Mouse (Mus musculus) embryonic facial prominence, embryonic 12.5 days (tissue): Measurements from ENCODE around the gene 2010111I01Rik. TPM values are rescaled to one million over a fixed set of nuclear protein-coding genes. Genes with fewer than 3 reads are reported as not detected.

Experiments used
- ATAC-seq: fragments of 200-750 bp; cut with Nextera tagmentation; 2 replicates; pipeline ENCODE4 v1.8.0; 2017; ENCODE audit not compliant: insufficient number of reproducible peaks, insufficient read depth, low FRiP score, low TSS enrichment
- H3K27ac ChIP-seq: fragments of 300-500 bp; sonication (generic); 2 replicates; pipeline ENCODE4 v1.5.1; 2016; ENCODE audit warnings: mild to moderate bottlenecking
- H3K27me3 ChIP-seq: fragments of 300-500 bp; sonication (generic); 2 replicates; pipeline ENCODE4 v1.6.1; 2016; ENCODE audit warnings: mild to moderate bottlenecking, moderate library complexity
- H3K36me3 ChIP-seq: fragments of 300-500 bp; sonication (generic); 2 replicates; pipeline ENCODE4 v1.6.1; 2016; ENCODE audit warnings: mild to moderate bottlenecking
- H3K4me1 ChIP-seq: fragments of 300-500 bp; sonication (generic); 2 replicates; pipeline ENCODE4 v1.6.1; 2016
- H3K4me2 ChIP-seq: fragments of 300-500 bp; sonication (generic); replicated peaks from 2 replicates; pipeline ENCODE4 v1.6.1; 2016; ENCODE audit warnings: mild to moderate bottlenecking, moderate library complexity
- H3K4me3 ChIP-seq: fragments of 300-500 bp; sonication (generic); 2 replicates; pipeline ENCODE4 v1.5.1; 2016; ENCODE audit warnings: mild to moderate bottlenecking
- H3K9ac ChIP-seq: fragments of 300-500 bp; sonication (generic); 2 replicates; pipeline ENCODE4 v1.6.1; 2016; ENCODE audit warnings: mild to moderate bottlenecking, moderate library complexity
- H3K9me3 ChIP-seq: fragments of 300-500 bp; sonication (generic); 2 replicates; pipeline ENCODE4 v1.6.1; 2016; ENCODE audit warnings: mild to moderate bottlenecking, moderate library complexity
- WGBS: fragments of 180-500 bp; shearing (Covaris S2); methylation state at CpG from one replicate; pipeline ENCODE4 v1.1.7; 2016; 5-methylcytosine and 5-hydroxymethylcytosine counted together
- polyA plus RNA-seq: library from polyadenylated mRNA; unstranded; fragments of >200 nt; fragmentation: Nextera tagmentation; extraction: Ambion mirVana; gene quantifications from 2 replicates; pipeline ENCODE4 v1.2.1, GENCODE M21; 2016

Gene 2010111I01Rik
- polyA plus RNA-seq, 1 experiment from 2014 or later, result 144 TPM

DNA sequence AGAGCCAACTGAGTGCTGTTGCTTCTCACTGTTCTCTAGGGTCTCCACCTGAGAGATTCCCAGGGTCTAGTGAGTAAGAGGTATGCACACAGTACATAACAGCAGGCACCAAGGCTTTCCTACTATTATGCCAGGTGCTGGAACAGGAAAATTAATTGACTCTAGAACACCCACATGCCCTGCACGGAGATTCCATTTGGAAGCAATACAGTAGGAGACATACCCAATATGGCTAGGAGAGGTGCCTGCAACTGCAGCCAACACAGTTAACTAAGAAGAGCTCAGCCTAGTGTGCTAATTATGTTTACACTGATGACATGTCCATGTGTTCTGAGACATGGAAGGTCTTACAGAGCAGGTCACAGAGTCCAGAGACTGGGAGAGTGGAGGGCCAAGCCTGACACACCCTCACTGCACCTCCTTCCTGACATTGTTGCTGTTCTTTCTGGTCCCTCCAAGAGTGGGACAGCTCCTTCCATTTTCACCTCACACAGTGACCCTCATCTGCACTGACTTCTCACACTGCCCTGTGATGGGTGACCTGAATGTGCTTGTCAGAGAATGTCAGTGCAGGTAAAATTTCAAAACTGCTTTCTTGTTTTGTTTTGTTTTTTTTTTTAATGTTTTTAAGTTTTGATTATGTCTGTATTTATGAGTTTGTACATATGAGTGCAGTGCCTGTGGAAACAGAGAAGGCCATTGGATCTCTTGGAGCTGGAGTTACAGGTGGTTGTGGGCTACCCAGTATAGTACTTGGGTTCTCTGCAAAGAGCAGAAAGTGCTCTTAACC is 297.7 kb downstream of the 2010111I01Rik start:
- Histone ChIP-seq H3K27ac (peak overlapping the region; percentile 82; the same call in 1 of the 2 replicates), H3K27me3 (no peaks in the 10 kb centered on the region), H3K36me3 (peaks cover 21% of the 10 kb centered on the region), H3K4me1 (peaks cover 71% of the 10 kb centered on the region), H3K9me3 (no peaks in the 10 kb centered on the region), H3K9ac (no peak overlapping the region), H3K4me3 (no peak overlapping the region), H3K4me2 (no peak overlapping the region)
- ATAC-seq, result no peak
- 95% methylated on average over 1 of the region's 1 CpGs for WGBS

DNA sequence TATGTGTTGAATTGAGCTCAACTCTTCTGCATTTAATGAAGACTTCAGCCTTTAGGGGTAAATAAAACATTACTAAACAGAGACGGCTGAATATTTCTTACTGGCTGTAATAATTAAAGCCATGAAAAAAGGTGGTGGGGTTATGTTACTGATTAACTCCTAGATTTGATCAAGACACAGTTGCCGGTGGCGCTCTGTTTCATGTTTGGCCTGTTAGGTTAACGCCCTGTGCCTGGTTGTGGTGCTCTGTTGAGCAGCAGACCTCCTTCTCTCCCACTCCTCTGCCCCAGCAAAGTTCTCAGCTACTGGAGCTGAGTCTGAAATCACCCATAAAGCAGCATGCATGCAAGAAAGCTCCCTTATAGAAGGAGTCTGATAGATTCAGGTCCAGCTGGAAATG is 303.7 kb downstream of the 2010111I01Rik start:
- Histone ChIP-seq H3K27ac (peak overlapping the region; percentile 70; the same call in 1 of the 2 replicates), H3K27me3 (no peaks in the 10 kb centered on the region), H3K4me3 (no peak overlapping the region), H3K36me3 (peaks cover 3% of the 10 kb centered on the region; the same call in 1 of the 2 replicates), H3K9me3 (no peaks in the 10 kb centered on the region), H3K4me2 (no peak overlapping the region), H3K4me1 (peaks cover 63% of the 10 kb centered on the region), H3K9ac (no peak overlapping the region)
- no peak for ATAC-seq
- 43% methylated on average over 4 of the region's 4 CpGs for WGBS

DNA sequence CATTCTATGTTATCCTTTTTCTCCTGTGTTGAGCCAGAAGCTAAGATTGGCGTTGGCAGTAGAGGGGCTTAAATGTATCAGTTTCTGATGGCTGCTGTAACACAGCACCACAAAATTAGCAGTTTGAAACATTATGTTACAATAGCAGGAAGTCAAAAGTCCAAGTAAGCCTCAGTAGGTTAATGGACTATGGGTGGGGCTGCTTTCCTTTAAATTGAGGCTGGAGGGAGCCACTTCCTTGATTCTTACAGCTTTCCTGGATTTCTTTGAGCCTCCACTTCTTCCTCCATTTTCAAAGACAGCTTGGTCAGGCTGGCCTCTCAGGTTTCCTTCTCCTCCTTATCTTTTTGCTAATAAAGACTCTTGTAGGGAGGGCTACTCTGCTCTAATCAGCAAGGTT is 304.1 kb downstream of the 2010111I01Rik start:
- no peak for ATAC-seq
- H3K9me3 ChIP-seq, result no peaks in the 10 kb centered on the region
- no peak overlapping the region for H3K9ac ChIP-seq
- no peak overlapping the region for H3K4me2 ChIP-seq
- H3K36me3 ChIP-seq, result no peaks in the 10 kb centered on the region
- WGBS, result 48% methylated on average over 1 of the region's 1 CpGs
- no peaks in the 10 kb centered on the region for H3K27me3 ChIP-seq
- H3K4me1 ChIP-seq, result peaks cover 61% of the 10 kb centered on the region
- no peak overlapping the region for H3K4me3 ChIP-seq
- H3K27ac ChIP-seq, result peak overlapping the region; percentile 70

DNA sequence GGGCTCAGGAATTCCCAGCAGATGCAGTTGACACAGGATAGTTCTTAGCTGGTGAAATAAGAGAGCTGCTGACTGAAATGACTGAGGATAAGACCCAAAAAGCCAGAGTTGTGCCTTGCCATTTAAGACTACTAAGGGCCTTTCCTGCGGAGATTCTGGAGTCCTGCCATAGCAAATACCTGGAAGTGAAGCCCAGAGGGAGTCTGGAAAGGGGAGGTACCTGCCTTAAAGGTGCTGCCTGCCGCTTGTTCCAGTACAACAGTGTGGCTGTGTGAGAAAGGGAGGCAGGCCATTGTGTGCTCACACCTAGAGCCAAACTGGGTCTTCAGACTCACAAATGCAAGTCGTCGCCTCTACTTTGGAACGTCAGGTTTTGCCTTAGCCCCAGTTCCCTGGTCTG is 305.5 kb downstream of the 2010111I01Rik start:
- H3K4me1 ChIP-seq, result peaks cover 66% of the 10 kb centered on the region
- H3K9ac ChIP-seq, result no peak overlapping the region
- WGBS, result 33% methylated on average over 5 of the region's 5 CpGs
- 0 out of 2 replicates have a peak overlapping the region, but pooled peaks have one; percentile 18 for H3K4me2 ChIP-seq
- no peaks in the 10 kb centered on the region for H3K27me3 ChIP-seq
- no peak for ATAC-seq
- H3K27ac ChIP-seq, result peak overlapping the region; percentile 36; the same call in 1 of the 2 replicates
- H3K36me3 ChIP-seq, result no peaks in the 10 kb centered on the region
- H3K9me3 ChIP-seq, result no peaks in the 10 kb centered on the region
- no peak overlapping the region for H3K4me3 ChIP-seq

DNA sequence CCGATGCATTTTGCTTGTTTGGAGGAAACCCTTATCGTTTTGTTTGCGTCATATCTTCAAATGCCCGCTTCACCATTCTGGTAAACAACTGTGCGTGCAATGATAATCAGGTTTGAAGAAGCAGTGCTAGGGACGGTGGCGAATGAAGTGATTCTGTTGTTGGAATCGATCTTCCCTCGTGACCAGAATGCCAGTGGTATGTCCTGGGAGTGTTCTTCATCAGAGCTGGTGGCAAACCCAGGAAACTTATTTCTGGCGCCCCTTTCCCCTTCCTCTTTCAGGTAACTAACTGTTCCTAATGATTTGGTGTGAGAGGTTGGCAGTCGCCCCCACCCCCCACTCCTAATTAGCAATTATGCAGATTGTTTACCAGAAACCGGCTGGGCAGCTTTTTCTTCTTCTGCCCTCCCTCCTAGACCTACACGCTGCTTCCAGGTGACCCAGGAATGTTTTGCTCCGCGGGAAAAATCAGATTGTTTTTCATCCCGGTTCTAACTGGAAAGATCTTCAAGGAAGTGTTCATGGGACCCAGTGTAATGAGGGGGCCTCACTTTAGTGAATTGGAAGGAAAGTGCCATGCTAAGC is 307.4 kb downstream of the 2010111I01Rik start:
- peak overlapping the region; percentile 47 for H3K9ac ChIP-seq
- peak overlapping the region; percentile 64 for H3K4me2 ChIP-seq
- no peaks in the 10 kb centered on the region for H3K36me3 ChIP-seq
- 10% methylated on average over 16 of the region's 16 CpGs for WGBS
- H3K4me3 ChIP-seq, result peak overlapping the region; percentile 50
- H3K4me1 ChIP-seq, result peaks cover 50% of the 10 kb centered on the region
- H3K27ac ChIP-seq, result peak overlapping the region; percentile 82
- no peaks in the 10 kb centered on the region for H3K27me3 ChIP-seq
- no peak for ATAC-seq
- H3K9me3 ChIP-seq, result no peaks in the 10 kb centered on the region

DNA sequence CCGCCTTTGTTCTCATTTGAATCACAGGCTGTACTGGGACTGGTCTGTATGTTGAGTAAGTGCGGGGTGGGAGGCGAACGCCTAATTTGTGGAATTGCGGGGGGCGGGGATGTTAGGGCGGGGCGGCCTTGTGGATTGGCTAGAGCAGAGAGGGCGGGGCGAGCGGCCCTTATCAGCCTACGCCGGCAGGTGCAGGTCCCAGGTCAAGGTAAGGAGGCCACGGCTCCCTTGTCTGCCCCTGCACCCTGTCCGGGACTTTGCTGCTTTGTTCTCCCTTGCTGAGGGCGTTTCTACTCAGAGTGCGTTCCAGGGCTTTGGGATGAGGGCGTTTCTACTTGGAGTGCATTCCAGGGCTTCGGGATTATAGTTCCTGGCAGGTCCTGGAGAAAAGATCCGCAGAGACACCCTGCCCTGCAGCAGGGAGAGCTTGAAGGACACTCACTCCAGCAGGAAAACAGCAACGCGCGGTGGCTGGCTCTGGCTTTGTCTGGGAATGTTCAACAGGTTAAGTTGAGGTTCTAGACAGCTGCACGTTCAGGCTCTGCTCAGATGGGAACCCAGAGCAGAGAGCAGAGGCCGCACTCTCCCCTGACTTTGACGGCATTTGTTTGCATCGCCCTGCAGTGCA is 308.0 kb downstream of the 2010111I01Rik start:
- H3K27ac ChIP-seq, result peak overlapping the region; percentile 82
- H3K4me2 ChIP-seq, result peak overlapping the region; percentile 64
- peak; percentile 88 for ATAC-seq
- H3K27me3 ChIP-seq, result no peaks in the 10 kb centered on the region
- H3K4me1 ChIP-seq, result peaks cover 50% of the 10 kb centered on the region
- under 1% methylated on average over 27 of the region's 27 CpGs for WGBS
- no peaks in the 10 kb centered on the region for H3K9me3 ChIP-seq
- peak overlapping the region; percentile 50 for H3K4me3 ChIP-seq
- H3K36me3 ChIP-seq, result no peaks in the 10 kb centered on the region
- peak overlapping the region; percentile 47 for H3K9ac ChIP-seq

DNA sequence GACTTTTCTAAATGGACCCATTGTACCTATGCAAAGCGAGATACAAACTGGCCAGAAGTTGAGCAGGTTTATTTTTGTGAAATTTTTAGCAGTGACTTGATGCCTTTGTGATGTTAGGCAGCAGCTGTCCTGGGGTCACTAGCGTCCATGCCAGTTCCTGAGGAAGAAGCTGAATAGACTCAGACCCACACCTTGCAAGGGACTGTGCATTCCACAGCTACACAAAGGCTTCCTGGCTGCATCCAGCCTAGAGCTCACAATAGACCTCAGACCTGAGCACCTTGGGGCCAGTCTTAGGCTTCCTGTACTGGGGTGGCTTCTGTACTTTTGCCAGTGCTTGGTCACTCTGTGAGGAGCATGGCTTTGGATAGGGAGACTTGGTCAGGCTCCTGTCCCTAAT is 309.2 kb downstream of the 2010111I01Rik start:
- peak overlapping the region; percentile 67 for H3K27ac ChIP-seq
- 21% methylated on average over 2 of the region's 2 CpGs for WGBS
- no peaks in the 10 kb centered on the region for H3K27me3 ChIP-seq
- peak overlapping the region; percentile 41 for H3K4me2 ChIP-seq
- H3K4me3 ChIP-seq, result peak overlapping the region; percentile 37
- H3K9me3 ChIP-seq, result no peaks in the 10 kb centered on the region
- H3K36me3 ChIP-seq, result no peaks in the 10 kb centered on the region
- no peak for ATAC-seq
- peak overlapping the region; percentile 42; the same call in 1 of the 2 replicates for H3K9ac ChIP-seq
- peaks cover 55% of the 10 kb centered on the region for H3K4me1 ChIP-seq

DNA sequence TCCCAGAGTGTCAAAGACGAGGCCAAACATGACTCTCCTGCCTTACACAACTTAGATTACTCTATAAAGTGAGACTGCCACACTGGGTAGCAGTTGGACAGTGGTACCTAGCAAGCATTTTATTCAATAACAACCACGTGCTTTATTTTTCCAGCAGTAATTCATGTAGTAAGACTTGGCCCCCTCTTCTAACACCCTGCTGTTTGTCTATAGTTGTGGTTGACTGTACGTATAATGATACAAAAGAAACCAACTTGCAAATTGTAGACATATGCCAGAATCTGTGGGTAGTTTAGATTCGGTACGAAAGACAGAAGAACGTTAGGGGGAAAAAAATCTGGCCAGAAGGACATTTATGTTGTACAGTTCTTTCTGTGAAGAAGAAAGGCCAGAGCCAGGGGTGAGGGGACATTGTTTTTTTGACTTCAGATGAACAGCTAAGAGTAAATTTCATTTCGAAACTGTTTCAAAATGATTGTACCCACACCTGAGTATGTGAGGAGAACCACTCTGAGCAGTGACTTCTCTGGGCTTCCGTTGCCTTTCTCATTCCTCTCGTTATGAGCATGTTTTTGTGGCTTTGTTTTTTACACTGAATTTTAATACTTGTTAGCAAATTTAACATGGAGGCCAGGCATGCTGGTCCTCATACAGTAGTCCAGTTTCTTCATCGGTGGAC is 309.9 kb downstream of the 2010111I01Rik start:
- no peak for ATAC-seq
- 52% methylated on average over 10 of the region's 10 CpGs for WGBS
- H3K27ac ChIP-seq, result peak overlapping the region; percentile 67
- peaks cover 58% of the 10 kb centered on the region for H3K4me1 ChIP-seq
- H3K36me3 ChIP-seq, result no peaks in the 10 kb centered on the region
- H3K9ac ChIP-seq, result peak overlapping the region; percentile 42
- no peaks in the 10 kb centered on the region for H3K9me3 ChIP-seq
- peak overlapping the region; percentile 41 for H3K4me2 ChIP-seq
- peak overlapping the region; percentile 37 for H3K4me3 ChIP-seq
- H3K27me3 ChIP-seq, result no peaks in the 10 kb centered on the region

DNA sequence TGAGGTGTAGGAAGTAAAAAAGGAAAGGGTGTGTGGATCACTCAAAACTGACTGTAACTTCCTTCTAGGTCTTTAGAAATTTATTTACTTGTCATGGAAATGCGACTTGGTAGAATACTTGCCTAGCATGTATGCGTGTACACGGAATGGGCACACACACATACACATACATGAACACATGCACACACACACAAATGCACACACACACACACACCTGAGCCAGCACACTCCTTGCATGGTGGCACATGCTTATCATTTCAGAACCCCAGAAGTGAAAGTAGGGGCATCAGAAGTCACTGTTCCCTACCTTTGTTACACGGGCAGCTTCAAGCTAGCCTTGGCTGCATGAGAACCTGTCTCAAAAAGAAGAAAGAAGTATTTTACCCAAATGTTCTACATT is 311.7 kb downstream of the 2010111I01Rik start:
- Histone ChIP-seq H3K9me3 (no peaks in the 10 kb centered on the region), H3K27ac (peak overlapping the region; percentile 2; the same call in 1 of the 2 replicates), H3K27me3 (no peaks in the 10 kb centered on the region), H3K36me3 (no peaks in the 10 kb centered on the region), H3K4me3 (peak overlapping the region; percentile 30), H3K9ac (peak overlapping the region; percentile 39), H3K4me1 (peaks cover 65% of the 10 kb centered on the region), H3K4me2 (peak overlapping the region; percentile 49)
- WGBS, result 88% methylated on average over 4 of the region's 4 CpGs
- ATAC-seq, result no peak

DNA sequence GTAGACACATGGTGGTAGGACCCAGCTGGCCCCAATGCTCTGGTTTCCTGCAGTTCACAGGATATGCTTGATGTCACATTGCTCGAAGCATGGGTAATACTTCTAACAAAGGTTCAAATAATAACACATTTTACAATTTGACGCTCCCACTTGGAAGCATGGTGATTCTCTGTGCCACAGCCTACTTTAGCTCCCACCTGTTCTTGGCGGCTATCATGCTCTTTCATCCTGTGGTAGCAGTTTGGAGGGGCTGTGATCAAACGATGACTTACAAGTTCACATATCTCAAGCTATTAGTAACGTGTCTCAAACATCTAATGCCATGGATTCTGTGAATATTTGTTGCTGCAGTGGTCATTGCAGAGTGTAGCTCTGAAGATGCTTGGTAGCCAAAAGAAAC is 312.6 kb downstream of the 2010111I01Rik start:
- peak overlapping the region; percentile 30 for H3K4me3 ChIP-seq
- peaks cover 67% of the 10 kb centered on the region for H3K4me1 ChIP-seq

DNA sequence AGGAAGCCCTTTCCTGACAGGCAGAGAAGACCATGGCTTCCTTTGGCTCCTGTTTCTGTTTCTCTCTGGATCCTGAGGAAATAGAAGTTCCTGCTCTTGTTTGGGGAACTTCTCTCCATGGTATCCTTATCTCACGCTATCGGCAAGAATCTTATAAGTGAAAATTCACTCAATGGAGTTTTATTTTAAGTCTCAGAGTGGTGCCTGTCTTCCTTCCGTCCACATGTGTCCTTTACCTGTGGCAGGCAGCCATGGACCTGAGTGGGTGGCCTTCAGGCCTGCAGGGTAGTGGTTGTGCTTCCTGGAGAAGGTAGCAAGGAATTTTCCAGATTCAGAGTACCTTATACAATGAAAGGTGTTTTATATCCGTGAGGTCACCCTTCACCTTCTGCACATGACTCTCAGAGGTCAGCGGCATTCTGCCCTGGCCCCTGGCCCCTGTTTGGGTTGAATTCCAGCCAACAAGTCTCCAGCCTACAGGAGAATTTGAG is 313.5 kb downstream of the 2010111I01Rik start:
- peak overlapping the region; percentile 57 for H3K9ac ChIP-seq
- H3K27me3 ChIP-seq, result no peaks in the 10 kb centered on the region
- H3K4me1 ChIP-seq, result peaks cover 68% of the 10 kb centered on the region
- 28% methylated on average over 5 of the region's 5 CpGs for WGBS
- H3K4me3 ChIP-seq, result peak overlapping the region; percentile 30
- H3K36me3 ChIP-seq, result peaks cover 10% of the 10 kb centered on the region
- no peaks in the 10 kb centered on the region for H3K9me3 ChIP-seq
- H3K27ac ChIP-seq, result peak overlapping the region; percentile 88
- peak overlapping the region; percentile 49 for H3K4me2 ChIP-seq
- no peak for ATAC-seq

More for the DNA sequence above, 312.6 kb downstream of the 2010111I01Rik start:
- H3K9ac ChIP-seq, result peak overlapping the region; percentile 57; the same call in 1 of the 2 replicates
- ATAC-seq, result no peak
- H3K27ac ChIP-seq, result peak overlapping the region; percentile 88; the same call in 1 of the 2 replicates
- no peaks in the 10 kb centered on the region for H3K27me3 ChIP-seq
- no peaks in the 10 kb centered on the region for H3K9me3 ChIP-seq
- peaks cover 3% of the 10 kb centered on the region for H3K36me3 ChIP-seq
- peak overlapping the region; percentile 49 for H3K4me2 ChIP-seq
- 55% methylated on average over 5 of the region's 5 CpGs for WGBS
